Mouse (Mus musculus) frontal cortex, adult 2 months (tissue): ENCODE measurements around the gene Henmt1. TPM values are rescaled to one million over a fixed set of nuclear protein-coding genes. Genes with fewer than 3 reads are reported as not detected.

ENCODE experiments used
- DNase-seq, 2 experiments: peaks; one replicate each; pipeline ENCODE4 v3.0.0; 2022; ENCODE audit warnings: low spot score in 1 of 2; ENCODE audit errors: extremely low spot score in 1 of 2
- polyA plus RNA-seq: library from polyadenylated mRNA; depleted of rRNA; stranded (reverse); fragments of >200 nt; gene quantifications from 2 replicates; pipeline ENCODE4 v1.2.3, GENCODE M21; 2012; rRNA removed

Henmt1 gene
- polyA plus RNA-seq, 1 experiment: 1.4 TPM

DNA sequence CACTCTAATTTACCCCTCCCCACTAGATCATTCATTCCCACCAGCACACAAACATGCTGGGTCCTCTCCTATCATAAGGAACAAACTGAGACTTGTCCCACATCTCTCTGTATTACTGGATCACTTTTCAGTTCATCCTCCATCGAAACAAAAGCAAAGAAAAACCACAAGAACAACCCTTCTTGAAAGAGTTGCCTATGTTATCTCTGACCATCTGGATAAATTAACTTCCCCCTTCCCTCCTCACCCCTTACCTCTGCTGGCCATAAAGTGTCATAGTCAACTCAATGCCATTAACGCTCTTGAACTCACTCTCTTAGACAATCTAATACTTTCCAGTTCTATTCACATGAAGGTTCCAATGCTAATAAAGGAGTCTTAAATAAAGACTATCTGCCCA lies 54.8 kb downstream of the Henmt1 start:
- DNase-seq: no peak

DNA sequence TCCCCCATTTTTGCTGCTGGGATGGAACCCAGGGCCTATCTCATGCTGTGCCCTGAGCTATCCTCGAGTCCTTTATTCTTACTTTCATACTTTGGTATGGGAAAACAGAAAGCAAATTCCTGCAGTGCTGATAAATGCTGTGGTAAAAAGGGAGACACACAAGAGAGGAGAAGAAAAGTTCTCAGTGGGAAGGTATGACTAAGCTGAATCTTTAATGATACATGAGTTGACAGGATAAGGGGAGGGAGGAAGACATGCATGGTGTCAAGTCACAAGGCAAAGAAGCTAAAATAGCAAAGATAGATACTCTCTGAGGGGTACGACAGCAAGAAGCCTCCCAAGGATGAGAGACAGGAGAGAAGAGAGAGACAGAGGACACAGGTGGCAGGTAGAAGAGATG lies 55.7 kb downstream of the Henmt1 start:
- DNase-seq: no peak

DNA sequence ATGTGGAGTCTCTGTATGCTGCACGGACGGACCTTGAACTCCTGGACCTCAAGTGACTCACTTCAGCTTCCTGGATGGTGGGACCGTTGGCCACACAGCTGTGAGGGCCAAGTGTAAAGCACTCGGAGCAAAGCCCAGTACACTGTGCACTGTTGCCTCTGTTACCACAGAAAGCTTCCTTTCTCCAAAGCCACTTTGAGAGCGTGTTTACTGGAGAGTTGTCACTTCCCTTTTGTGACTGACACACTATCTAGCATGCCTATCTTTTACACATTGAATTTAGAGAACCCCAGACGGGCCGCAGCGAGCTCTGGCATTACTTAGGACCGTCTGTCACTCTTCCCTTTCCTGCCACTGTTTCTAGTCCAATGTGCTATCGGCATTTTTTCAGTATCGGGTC lies 57.6 kb downstream of the Henmt1 start:
- no peak for DNase-seq

DNA sequence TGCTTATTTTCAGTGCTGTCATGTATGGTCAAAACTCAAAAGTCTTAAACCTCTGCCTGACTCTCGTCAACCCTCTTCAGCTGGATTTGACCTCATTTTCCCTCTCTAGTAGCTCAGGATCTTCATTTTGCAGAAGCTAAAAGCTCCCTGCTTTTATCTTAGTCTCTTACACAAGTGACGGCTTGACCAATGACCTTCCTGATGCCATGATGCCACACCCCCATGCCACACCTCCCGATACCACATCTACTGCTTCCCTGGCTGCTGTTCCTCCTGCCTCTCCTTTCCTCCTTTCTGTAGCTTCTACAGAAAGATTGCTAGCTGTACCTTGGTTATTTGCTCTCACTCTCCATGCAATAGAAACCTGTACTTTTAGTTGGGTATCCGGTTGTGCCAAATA lies 58.1 kb downstream of the Henmt1 start:
- DNase-seq: no peak

DNA sequence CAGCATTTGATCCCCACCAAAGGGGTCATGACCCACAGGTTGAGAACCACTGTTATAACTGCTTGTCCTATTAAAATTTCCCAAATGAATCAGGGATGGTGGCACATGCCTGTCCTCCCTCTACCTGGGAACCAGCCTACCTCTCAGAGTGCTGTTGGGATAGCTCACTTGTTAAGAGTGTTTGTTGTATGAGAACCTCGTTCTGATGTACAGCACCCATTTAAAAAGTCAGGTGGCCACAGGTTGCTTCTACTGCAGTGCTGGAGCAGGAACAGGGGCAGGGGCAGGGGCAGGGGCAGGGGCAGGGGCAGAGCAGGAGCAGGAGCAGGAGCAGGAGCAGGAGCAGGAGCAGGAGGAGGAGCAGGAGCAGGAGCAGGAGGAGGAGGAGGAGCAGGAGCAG lies 59.5 kb downstream of the Henmt1 start:
- DNase-seq: no peak

DNA sequence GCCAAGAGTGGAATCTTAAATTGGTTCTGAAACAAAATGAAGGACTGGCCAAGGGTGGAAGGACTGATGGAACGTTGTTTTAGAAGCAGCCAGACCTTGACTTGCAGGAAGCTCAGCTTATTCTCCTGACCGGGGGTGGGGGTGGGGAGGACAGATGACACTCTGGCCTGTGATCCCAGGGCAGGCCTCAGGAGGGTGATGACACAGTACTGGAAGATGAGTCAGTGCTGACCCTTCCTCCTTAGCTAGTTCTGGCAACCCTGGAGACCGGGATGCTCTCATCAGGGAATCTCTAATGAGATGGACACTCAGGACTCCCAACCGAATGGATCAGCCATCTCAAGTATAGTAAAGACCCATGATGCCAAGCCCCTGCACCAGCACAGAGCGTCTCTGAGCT lies 66.1 kb downstream of the Henmt1 start:
- no peak for DNase-seq

DNA sequence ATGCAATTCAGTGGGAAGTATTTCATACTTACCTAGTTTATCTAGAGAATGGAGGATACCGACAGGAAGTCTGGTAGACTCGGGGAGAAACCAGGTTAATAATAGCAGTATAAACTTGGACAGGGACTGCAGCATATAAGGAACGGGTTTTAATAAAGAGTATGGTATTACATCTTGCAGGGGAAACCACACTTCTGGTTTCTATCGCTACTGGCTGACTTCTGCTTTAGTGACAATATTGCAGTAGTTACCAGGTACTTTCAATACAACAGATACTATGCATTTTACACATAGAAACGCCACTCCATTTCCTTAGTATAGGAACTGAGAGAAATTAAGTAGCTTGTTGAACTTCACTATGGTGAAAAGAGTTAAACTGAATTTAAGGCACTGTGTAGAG lies 68.5 kb downstream of the Henmt1 start:
- no peak for DNase-seq

Other genes with a start within 250 kb of the Henmt1 start
- gene Gpsm2, start 217.6 kb upstream of the Henmt1 start, polyA plus RNA-seq: 12.7 and 13.7 TPM in 2 replicates
- 0.02 and 0.04 TPM in 2 replicates for gene Aknad1, start 200.2 kb upstream of the Henmt1 start, polyA plus RNA-seq
- gene Stxbp3, start 99.3 kb upstream of the Henmt1 start, polyA plus RNA-seq: 30.2 and 33.5 TPM in 2 replicates
- 0.14 and 0.17 TPM in 2 replicates for gene Fndc7, start 49.9 kb upstream of the Henmt1 start, polyA plus RNA-seq
- 95.5 and 105 TPM in 2 replicates for gene Prpf38b, start 28.1 kb upstream of the Henmt1 start, polyA plus RNA-seq
- gene Gm9857, start 572 bp downstream of the Henmt1 start, polyA plus RNA-seq: 0.38 and 0.61 TPM in 2 replicates
- 33.7 and 38.4 TPM in 2 replicates for gene Fam102b, start 87.7 kb downstream of the Henmt1 start, polyA plus RNA-seq
- not detected in 2 replicates for gene Slc25a54, start 140.6 kb downstream of the Henmt1 start, polyA plus RNA-seq
- gene Slc25a24, start 183.3 kb downstream of the Henmt1 start, polyA plus RNA-seq: 1.6 and 2.0 TPM in 2 replicates